Mouse (Mus musculus) erythroblast, embryonic 14.5 days (primary cell): Measurements from ENCODE around the gene Snph.

Experiments used
- GATA1 ChIP-seq: IDR thresholded peaks from 2 replicates; pipeline ENCODE4 v1.6.1; 2012; ENCODE audit warnings: low read length, inconsistent platforms, mixed read lengths
- TAL1 ChIP-seq: IDR thresholded peaks from 3 replicates; pipeline ENCODE4 v1.6.1; 2012; ENCODE audit warnings: low read length, inconsistent platforms, mixed read lengths

DNA sequence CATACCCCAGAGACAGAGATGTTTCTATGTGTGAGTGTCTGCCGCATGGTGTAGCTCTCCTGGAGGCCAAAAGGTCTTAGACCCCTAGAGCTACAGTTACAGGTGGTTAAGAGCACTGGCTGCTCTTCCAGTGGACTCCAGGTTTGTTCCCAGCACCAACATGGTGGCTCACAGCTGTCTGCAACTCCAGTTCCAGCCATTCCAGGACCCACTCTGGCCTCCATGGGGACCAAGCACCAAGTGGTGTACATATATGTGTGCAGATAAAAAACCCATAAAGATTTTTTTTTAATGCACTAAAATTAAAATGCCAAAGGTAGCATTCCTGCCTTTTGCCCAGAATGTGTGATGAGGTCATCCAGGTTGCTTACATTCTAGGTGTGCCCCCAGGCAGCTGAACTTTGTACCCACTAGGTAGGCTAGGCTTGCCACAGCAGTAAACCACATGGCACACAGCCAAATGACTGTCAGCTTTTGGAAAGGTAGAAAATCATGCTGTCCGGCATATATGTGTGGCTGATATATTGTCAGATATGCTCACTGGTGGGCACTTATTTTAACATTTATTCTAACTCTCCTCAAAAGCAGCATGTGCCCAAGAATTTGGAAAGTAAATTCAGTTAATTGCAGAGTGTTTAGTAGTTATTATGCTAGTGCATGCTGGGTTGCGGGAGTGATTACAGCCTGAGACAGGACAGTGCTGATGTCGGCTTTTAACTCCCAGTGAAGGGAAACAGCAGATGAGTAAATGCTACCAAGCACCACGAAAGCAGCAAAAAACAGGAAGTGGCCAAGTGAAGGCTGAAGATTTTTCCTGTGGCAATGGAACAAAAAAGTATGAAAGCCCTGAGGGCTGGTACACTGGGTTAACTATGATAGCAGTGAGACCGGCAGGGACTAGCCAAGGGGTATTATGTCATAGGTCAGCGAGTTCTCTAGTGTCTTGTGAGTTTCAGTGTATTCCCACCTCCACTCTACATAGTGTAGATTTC is 69.2 kb downstream of the Snph start:
- TF ChIP-seq TAL1 (no peak), GATA1 (no peak)
